Mouse (Mus musculus): ENCODE measurements around the gene Isy1. TPM values are rescaled to one million over a fixed set of nuclear protein-coding genes. Genes with fewer than 3 reads are reported as not detected.

The Isy1 gene
- polyA plus RNA-seq, 1 experiment: 12.4 TPM

DNA sequence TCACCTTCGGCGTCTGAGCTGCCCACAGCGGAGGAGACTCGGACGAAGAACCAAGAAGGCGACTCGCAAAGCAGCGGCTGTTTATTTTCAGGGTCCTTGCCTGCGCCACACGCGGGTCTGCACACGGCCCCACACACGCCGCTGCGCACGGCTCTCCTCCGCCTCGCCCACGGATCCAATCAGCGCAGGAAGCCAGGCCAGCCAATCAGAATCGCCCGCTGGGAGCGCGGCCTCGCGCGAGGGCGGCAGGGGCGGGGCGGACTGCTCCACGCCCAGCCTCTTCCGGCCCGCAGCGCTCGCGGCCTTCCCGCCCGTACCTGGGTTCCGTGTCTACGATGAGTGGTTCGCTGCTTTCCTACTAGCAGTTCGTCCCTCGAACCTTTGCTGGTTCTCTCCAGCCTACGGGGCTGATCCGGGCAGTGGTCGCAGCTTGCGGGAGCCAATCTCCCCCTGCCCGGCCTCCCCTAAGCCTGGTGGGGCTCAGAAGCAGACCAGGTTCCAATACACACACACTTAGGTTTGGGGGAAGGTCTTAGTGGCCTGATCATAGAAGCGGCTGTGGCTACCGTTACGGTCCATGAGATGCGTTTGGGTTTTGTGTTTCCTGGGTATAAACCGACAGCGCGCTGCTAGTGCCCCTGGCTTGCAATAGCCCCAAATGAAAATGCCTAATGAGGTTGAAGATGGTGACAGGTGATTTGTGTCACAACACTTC is 12.5 kb upstream of the Isy1 start, which contains the start of gene Cnbp:
Gene Cnbp, minus strand, starts transcription at position 207 of the 715 bp plus-strand sequence.
- DNase-seq (ENCODE audit: low read depth, low spot score): peak; percentile 85
- WGBS: 1% methylated on average over 55 of the region's 55 CpGs

DNA sequence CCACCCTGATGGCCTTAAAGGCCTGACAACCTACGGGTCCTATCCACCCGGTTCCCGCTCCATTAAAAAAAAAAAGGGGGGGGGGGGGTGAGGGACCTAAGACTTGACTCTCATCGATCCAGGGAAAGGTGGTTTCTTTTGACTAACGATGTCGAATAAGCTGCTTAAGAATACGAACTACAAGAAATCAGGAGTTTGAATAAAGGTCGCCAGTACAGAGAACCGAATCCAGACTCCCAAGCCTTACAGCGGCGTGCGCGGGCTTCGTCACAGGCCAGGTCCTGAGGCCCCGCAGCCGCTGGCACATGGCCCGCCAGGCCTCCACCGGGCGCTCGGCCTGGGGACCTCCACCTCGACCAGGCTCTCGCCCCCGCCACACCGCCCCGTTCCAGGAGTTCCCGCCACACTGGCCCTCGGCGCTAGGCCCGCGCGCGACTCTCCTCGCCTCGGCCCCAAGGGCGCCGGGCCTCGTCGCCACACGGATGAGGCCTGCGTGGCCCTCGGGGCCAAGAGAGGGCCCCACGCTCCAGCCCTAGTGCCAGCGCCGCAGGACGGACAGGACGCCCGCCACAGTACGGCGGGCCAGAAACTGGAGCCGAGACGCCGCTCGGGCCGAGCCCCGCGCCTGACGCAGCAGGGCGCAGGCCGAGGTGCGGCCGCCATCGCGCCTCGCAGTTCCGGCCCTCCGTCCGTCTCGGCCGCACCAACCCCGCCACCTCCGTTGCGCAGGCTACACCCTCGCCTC is 11.7 kb upstream of the Isy1 start:
- DNase-seq (ENCODE audit: low read depth, low spot score): no peak
- WGBS: under 1% methylated on average over 73 of the region's 73 CpGs

DNA sequence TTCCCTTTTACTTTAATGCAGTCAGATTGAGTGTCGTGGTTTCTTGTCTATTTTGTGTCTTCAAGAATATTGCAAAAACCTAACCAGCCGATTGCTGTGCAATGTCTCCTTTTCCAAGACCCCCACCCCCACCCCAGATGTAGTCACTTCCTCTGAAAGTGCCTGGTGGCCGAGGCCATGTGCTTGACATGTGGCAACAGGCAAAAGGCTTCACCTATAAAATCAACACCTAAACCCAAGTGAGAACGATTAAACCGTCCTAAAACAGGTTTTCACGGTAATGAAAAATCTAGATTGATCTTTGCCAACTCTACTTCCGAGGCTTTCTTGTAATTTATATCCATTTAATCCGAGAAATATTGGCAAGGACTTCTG is 11.2 kb upstream of the Isy1 start:
- WGBS: under 1% methylated on average over 8 of the region's 8 CpGs

DNA sequence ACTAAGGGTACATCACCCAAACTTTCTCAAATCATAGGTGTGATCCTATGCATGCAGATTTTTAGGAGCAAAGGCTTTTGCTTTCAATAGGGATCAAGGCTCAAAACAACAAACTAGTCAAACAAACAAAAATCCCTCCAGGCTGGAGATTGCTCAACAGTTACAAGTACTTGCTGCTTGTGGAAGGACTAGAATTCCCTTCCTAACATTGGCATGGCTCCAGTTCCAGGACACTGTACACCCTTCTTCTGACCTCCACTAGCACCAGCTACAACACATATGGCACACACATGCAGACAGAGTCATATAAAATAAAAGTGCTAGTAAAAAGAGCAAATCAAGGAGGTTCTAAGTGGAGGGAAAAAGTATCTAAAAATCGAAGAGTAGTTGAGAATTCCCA is 8.2 kb upstream of the Isy1 start:
- no peak for DNase-seq (ENCODE audit: low read depth, low spot score)
- WGBS: 32% methylated on average over 1 of the region's 1 CpGs

More for the DNA sequence above, 11.2 kb upstream of the Isy1 start:
- no peak for DNase-seq (ENCODE audit: low read depth, low spot score)

DNA sequence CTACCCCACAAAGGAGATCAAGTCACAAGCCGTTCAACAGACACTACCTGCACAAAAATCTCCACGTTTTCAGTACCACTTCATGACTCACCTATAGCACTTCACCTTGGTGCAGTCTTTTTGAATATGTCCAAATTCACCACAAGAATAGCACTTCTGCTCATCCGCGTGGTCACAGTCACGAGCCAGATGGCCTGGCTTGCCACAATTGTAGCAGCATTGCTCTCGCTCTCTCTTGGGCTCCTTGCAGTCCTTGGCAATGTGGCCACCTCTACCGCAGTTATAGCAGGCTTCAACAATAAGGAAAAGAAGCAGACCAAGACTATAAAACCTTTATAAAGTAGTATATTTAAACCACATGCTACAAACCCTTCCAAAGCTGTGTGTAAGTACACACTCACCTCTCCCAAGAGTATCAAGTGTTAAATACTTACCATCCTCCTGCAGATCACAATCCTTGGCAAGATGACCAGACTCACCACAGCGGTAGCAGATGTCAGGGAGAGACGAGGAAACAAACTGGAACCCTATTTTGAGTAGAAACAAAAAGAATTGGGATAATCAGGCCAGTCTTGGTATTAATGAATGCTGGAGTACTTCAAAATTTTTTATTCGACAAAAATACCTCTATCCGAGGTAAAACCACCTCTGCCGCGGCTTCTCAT is 6.6 kb upstream of the Isy1 start:
- 82% methylated on average over 13 of the region's 13 CpGs for WGBS
- DNase-seq (ENCODE audit: low read depth, low spot score): no peak

DNA sequence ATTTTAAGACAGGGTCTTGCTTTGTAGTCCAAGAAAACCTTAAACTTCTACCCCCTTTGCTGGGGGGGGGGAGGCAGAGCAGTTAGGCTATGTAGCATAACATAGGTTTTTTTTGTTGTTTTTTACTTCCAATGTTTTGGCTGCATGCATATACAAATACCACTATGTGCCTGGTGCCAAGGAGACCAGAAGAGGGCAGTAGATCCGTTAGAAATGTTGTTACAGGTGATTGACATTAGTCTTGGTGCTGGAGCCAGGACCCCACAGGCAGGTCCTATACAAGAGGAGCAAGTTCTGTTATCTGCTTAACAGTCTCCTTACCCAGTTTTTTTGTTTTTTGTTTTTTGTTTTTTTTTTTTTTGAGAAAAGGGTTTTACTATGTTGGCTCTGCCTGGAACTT is 3.7 kb upstream of the Isy1 start:
- DNase-seq (ENCODE audit: low read depth, low spot score): no peak
- 8% methylated on average over 1 of the region's 1 CpGs for WGBS

DNA sequence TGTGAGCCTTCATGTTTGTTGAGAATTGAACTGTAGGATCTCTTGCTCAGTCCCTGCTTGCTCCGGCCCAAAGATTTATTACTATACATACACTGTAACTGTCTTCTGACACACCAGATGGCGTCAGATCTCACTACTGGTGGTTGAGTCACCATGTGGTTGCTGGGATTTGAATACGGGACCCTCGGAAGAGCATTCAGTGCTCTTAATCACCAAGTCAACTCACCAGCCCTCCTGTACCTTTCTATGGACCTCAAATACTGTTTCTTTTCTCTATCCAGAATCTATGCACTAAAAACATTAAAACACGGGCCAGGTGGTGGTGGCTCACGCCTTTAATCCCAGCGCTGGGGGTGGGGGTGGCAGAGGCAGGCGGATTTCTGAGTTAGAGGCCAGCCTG is 3.0 kb upstream of the Isy1 start:
- WGBS: 68% methylated on average over 8 of the region's 8 CpGs

DNA sequence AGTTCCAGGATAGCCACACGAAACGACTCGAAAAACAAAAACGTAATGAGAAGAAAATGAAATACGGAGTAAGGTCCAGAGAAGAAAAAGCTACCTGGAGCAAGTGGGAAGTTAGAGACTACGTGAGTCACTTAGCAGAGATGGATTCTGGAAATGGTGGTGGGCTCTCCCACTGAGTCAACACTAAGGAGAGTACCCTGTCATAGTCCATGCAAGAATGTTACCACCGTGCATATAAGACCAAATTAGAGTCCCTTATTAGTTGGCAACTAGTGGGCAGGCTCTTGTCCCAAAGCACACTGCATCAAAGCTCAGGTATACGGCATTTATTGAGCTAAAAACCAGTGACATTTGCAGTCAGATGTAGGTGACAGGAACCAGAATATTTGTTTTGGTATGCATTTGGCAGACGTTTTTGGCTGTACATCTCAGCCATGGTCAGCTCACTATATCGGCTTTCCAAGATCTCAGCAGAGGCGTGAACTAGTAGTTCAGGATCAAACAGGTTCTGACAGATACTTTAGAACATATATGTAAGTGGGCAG is 1.3 kb upstream of the Isy1 start:
- WGBS: 42% methylated on average over 11 of the region's 11 CpGs
- DNase-seq (ENCODE audit: low read depth, low spot score): no peak

More for the DNA sequence above, 3.0 kb upstream of the Isy1 start:
- DNase-seq (ENCODE audit: low read depth, low spot score): no peak

DNA sequence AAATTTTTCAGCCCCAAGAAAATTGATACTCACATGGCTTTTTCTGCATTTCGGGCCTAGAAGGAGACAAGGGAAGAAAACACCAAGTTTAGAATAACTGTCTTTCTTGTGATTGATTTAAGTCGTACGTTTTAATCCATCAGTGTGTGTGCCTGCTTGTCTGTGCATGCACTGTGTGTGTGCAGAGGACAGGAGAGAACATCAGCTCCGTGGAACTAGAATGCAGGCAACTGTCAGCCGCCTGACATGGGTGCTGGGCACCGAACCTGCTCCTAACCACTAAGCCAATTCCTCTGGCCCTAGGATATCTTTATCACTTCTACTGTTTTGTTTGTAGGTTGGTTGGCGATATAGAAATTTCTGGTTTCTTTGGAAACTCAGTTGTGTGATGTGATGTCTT is 2.9 kb downstream of the Isy1 start, which contains the start of gene Gm45140:
Gene Gm45140, minus strand, starts transcription at position 101 of the 400 bp plus-strand sequence.
- DNase-seq (ENCODE audit: low read depth, low spot score): no peak
- 97% methylated on average over 7 of the region's 7 CpGs for WGBS

DNA sequence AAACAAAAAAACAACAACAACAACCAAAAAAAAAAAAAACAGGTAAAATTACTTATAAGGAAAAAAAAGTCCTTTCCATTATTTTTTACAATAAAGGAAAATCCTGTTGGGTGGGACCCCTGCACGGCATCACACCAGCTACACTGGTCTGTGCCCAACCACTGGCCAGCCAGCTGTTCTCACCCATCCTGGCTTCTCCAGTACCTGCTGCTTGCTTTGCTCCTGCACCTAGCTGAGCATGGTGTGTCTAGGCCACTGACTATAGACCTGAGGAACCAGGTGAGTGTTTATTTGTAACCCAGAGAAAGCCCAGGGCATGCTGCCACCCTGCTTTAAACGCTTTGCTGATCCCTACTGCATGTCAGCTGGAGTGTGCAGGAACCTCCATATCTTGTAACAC is 18.2 kb downstream of the Isy1 start:
- 94% methylated on average over 2 of the region's 2 CpGs for WGBS
- DNase-seq (ENCODE audit: low read depth, low spot score): no peak

DNA sequence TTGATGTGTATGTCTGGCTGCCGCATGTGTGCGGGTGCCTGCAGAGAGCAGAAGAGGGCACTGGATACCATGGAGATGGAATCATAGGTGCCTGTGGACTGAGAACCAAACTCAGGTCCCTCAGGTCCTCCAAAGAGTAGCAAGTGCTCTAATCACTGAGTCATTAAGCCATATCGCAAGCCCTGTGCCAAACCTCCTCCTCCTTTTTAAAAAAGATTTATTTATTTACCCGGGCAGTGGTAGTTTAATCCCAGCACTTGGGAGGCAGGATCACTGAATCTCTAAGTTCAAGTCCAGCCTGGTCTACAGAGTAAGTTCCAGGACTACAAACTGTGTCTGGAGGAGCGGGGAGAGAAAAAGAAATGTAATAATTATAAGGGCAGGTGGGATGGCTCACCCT is 24.1 kb downstream of the Isy1 start:
- WGBS: 88% methylated on average over 5 of the region's 5 CpGs
- no peak for DNase-seq (ENCODE audit: low read depth, low spot score)

DNA sequence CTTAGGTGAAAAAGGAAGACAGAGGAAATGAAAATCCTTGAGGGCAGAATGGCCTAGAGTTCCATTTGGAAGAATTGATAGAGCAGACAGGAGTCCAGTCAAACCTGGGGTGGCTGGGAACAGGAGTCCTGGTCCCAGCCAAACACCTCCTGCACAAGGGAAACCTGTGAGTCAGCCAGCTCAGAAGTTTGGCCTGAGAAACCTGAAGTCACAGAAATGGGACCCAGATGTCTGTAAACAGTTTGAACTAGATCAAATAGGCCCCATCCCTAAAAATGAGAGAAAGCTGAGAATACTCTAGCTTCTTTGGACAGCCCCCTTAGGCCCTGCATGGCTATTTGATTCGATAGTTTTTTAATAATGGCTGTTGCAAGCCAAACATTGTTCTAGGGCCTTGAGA is 25.9 kb downstream of the Isy1 start:
- WGBS: 89% methylated on average over 1 of the region's 1 CpGs
- no peak for DNase-seq (ENCODE audit: low read depth, low spot score)

DNA sequence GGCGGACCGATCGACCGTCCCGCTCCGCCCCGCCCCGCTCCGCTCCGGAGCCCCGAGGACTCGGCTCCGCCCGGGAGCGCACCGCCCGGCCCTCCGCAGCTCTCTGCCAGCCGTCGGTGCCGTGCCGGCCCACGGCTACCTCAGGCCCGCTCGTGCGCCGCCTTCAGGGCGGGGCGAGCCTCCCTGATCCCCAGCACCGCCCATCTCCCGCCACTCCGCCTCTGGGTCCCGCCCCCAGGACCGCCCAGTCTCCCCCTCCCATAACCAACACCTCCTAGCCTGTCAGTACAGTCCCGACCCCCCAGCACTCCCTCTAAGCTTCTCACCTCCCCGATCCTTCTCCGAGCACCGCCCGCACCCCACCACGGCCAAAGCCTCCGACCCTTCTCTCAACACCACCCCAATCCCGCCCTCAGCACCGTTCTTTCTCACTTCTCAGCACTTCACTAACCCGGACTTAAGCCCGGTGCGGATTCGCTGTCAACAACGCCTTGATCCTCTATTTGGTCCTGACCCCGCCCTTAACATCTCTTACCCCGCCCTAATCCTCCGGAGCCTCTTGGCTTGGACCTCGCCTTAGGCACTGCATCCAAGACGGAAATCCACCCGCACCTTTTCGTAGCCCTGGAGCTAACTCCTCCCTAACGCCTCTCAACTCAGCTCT is 26.8 kb downstream of the Isy1 start, which contains the start of gene Rab43:
Gene Rab43, minus strand, starts transcription at position 490 of the 664 bp plus-strand sequence.
- WGBS: under 1% methylated on average over 56 of the region's 56 CpGs

DNA sequence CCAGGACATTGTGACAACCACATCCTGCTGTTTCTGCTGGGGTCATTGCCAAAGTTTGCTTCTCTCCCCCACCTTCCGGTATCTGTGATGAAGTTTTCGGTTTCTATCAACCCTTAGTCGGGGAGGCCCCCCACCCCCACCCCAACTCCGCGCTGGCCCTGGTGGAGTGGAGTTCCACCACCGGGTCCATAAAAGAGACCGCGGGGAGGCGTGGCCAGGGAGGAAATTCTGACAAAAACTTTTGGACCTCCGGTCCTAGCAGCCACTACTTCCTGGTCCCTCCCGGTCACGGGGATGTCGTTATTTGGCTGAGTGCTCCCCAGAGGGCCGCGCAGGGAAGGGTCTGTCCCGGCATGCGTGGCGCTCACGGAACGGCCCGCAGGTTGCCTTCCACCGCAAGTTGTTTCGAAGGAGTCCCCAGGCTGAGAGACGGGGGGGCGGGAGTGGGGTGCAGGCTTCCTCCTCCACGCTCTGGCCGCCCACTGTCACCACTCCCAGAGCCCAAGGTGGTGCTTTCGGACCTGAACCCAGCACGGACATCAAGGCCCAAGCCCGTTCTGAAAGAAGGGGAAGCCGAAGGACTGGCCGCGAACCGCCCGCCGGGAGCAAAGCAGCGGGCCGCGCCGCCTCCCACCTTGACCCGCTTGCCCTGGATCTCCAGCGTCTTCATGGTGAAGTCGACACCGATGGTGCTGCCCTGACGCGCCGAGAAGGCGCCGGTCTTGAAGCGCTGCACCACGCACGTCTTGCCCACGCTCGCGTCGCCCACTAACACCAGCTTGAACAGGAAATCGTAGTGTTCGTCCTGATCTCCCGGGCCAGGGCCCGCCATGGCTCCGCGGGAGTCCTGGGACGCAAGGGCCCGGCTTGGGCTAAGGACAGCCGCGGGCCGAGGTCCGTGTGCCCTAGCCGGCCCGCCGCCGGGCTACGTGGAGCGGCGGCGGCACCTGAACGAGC is 27.6 kb downstream of the Isy1 start:
- DNase-seq (ENCODE audit: low read depth, low spot score): no peak
- WGBS: 1% methylated on average over 77 of the region's 77 CpGs

More for the DNA sequence above, 26.8 kb downstream of the Isy1 start, which contains the start of gene Rab43:
- DNase-seq (ENCODE audit: low read depth, low spot score): peak; percentile 79

DNA sequence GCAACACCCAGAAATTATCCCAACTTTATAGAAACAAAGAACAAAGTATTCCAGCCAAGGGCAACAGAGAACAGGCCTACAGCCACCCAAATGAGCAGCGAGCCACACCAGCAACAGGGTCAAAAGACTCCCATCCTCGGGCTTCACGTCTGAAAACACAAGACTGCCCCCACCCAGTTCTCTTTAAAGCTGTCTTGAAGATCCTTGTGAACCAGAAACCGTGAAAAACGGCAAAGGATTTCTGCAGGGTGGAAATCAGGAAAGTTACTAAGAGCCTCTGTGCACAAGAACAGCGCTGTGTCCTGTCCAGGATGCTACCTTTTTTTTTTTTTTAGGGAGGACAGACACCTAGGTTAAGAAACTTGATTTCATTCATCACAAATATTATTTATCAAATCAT is 28.3 kb downstream of the Isy1 start:
- 10% methylated on average over 6 of the region's 6 CpGs for WGBS
- DNase-seq (ENCODE audit: low read depth, low spot score): no peak

DNA sequence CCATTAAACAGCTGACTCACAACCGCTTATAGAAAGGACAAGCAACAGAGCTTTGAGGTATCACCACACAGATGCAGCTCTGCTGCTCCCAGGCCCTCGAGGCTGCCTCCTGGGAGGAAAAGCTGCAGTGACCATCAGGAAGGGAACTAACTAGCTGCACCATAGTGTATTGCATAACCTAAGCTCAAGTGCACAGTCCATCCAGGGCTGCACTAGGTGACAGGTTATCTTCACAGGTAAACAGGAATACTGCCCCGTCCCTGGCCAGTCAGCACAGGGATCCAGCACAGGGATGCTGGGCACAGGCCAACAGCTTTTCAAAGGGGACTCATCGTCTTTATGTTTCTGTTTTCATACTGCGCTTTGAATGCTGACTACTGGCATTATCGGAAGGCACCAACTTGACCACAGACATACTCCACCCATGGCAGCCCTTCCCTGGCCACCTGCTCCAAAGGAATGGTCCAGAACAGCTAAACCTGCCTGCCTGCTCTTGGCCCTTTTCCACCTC is 28.9 kb downstream of the Isy1 start:
- DNase-seq (ENCODE audit: low read depth, low spot score): no peak
- WGBS: 22% methylated on average over 6 of the region's 6 CpGs

DNA sequence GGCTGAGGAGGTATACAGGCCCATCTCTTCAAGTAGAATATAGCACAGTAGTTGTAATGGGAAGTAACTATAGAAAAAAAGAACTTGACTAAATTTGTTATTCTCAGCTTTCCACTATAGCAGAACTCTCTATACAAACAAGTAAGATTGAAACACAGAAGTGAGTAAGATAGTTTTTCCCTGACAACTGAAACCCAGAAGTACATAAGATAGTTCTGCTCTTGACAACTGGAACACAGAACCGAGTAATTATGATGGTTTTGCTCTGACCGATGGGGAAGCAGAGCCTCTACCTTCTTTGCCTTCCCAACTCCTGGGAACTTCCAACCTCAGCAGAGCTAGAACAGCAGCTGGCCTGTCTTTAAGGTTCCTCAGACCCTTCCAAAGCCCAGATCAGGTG is 29.5 kb downstream of the Isy1 start:
- WGBS: 28% methylated on average over 2 of the region's 2 CpGs

DNA sequence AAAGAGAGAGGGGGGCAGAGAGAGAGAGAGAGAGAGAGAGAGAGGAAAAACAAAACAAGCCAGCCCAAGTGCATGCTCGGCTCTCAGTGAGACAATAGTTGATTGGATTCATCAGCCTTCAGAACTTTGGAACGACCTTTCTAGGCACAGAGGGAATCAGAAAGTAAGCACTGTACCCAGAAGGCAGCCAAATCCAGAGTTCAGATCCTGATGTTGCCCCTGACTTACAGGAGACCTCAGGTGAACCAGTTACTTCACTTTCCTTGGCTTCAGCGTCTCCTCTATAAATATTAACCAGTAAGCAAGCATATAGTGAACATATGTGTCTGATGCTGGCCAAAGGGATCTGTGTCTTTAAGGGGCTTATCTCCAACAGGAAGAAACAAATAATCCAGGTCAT is 30.1 kb downstream of the Isy1 start:
- no peak for DNase-seq (ENCODE audit: low read depth, low spot score)
- 25% methylated on average over 3 of the region's 3 CpGs for WGBS

More for the DNA sequence above, 29.5 kb downstream of the Isy1 start:
- no peak for DNase-seq (ENCODE audit: low read depth, low spot score)
